Comparison of ENCODE assay signal across 8 mouse cellular contexts in genomic region chr11:101229361-101229900, GRCm38 (mm10). TPM values are rescaled to one million over a fixed set of nuclear protein-coding genes. Genes with fewer than 3 reads are reported as not detected.
DNase-seq lines count a peak whose midpoint lies in the region; TF ChIP-seq lines count a peak whose summit lies in the region.

No protein-coding gene starts in this region.

- WGBS in cerebellum, adult 2 months = 14% methylated on average over 8 of the region's 8 CpGs
- WGBS in olfactory bulb, adult 2 months = 25% methylated on average over 8 of the region's 8 CpGs

- no peak for TF ChIP-seq CTCF in cerebellum, adult 2 months (IDR thresholded peaks at IDR 0.05; ENCODE audit: borderline replicate concordance, insufficient read depth, low read depth, low read length)
- TF ChIP-seq CTCF in olfactory bulb, adult 2 months (IDR thresholded peaks at IDR 0.05; ENCODE audit: insufficient read depth, low read depth, low read length) = no peak

- no peak overlapping the region for H3K4me3 ChIP-seq in cerebellum, adult 2 months (replicated peaks; ENCODE audit: insufficient read depth, low read depth, low read length)
- H3K4me3 ChIP-seq in olfactory bulb, adult 2 months (ENCODE audit: insufficient read depth, low read depth, low read length) = no peak overlapping the region

- intact Hi-C loops in heart, postnatal 36 days (cut with DNase I) = no loop called here

- 0 out of 2 replicates have a peak, but pooled peaks cover 2% of the 10 kb centered on the region for H3K4me1 ChIP-seq in cerebellum, adult 2 months (ENCODE audit: control insufficient read depth, insufficient read depth, low read length)
- peaks cover 30% of the 10 kb centered on the region for H3K4me1 ChIP-seq in olfactory bulb, adult 2 months (ENCODE audit: control insufficient read depth, insufficient read depth, low read length)

- H3K27ac ChIP-seq in cerebellum, adult 2 months (ENCODE audit: insufficient read depth, low read length) = peak overlapping the region; percentile 65; the same call in 1 of the 2 replicates
- peak overlapping the region; percentile 96 for H3K27ac ChIP-seq in olfactory bulb, adult 2 months (ENCODE audit: insufficient read depth, low read depth, low read length)

- no peak for DNase-seq in cerebellum, adult 2 months
- DNase-seq in cerebellum, adult 18-20 months = no peak
- peak; percentile 73 for DNase-seq in ovary, postnatal 36 days (ENCODE audit: low spot score)
- no peak for DNase-seq in ovary, postnatal 10 days (ENCODE audit: low spot score)
- peak; percentile 56 to 59 for DNase-seq in heart, postnatal 36 days
- no peak for DNase-seq in right cerebral cortex, adult 2 months (ENCODE audit: low spot score in 2 of 2)
- DNase-seq in frontal cortex, postnatal 14 days (ENCODE audit: low spot score in 2 of 2) = no peak

- H3K27me3 ChIP-seq in cerebellum, adult 2 months (ENCODE audit: control insufficient read depth, insufficient read depth, low read length) = no peaks in the 10 kb centered on the region

- TF ChIP-seq POLR2A in cerebellum, adult 2 months (IDR thresholded peaks at IDR 0.05; ENCODE audit: borderline replicate concordance, insufficient read depth, low read length) = no peak
- TF ChIP-seq POLR2A in olfactory bulb, adult 2 months (IDR thresholded peaks at IDR 0.05; ENCODE audit: insufficient read depth, low read depth, low read length) = no peak

RNA-seq across cellular contexts. Expression of gene Ezh1, which starts 3.2 kb away (rescaled TPM):
- polyA plus RNA-seq in cerebellum, adult 2 months (2012; rRNA removed) = 64.4 and 70.7 TPM in 2 replicates
- total RNA-seq in heart, postnatal 36 days (2021) = 10 to 100 TPM; 34.8 to 36.7 TPM
- polyA plus RNA-seq in olfactory bulb, adult 2 months (2012; ENCODE audit: insufficient read depth, insufficient read length, low replicate concordance, missing spikeins) = not detected in 2 replicates

RNA-seq across cellular contexts. Expression of gene Ramp2, which starts 16.4 kb away (rescaled TPM):
- polyA plus RNA-seq in cerebellum, adult 2 months (2012; rRNA removed) = 50.3 and 52.7 TPM in 2 replicates
- 100 to 1,000 TPM in 1 of 2 experiments, 10 to 100 TPM in 1; 88.9 to 132 TPM for total RNA-seq in heart, postnatal 36 days (2021)
- polyA plus RNA-seq in olfactory bulb, adult 2 months (2012; ENCODE audit: insufficient read depth, insufficient read length, low replicate concordance, missing spikeins) = not detected in 2 replicates

RNA-seq across cellular contexts. Expression of gene Vps25, which starts 24.1 kb away (rescaled TPM):
- polyA plus RNA-seq in cerebellum, adult 2 months (2012; rRNA removed) = 66.8 and 67.0 TPM in 2 replicates
- total RNA-seq in heart, postnatal 36 days (2021) = 10 to 100 TPM; 84.6 to 95.8 TPM
- polyA plus RNA-seq in olfactory bulb, adult 2 months (2012; ENCODE audit: insufficient read depth, insufficient read length, low replicate concordance, missing spikeins) = not detected in 2 replicates

RNA-seq across cellular contexts. Expression of gene Wnk4, which starts 30.9 kb away (rescaled TPM):
- 2.6 and 3.1 TPM in 2 replicates for polyA plus RNA-seq in cerebellum, adult 2 months (2012; rRNA removed)
- 10 to 100 TPM; 18.5 to 19.8 TPM for total RNA-seq in heart, postnatal 36 days (2021)
- polyA plus RNA-seq in olfactory bulb, adult 2 months (2012; ENCODE audit: insufficient read depth, insufficient read length, low replicate concordance, missing spikeins) = not detected in 2 replicates

RNA-seq across cellular contexts. Expression of gene Cntd1, which starts 49.4 kb away (rescaled TPM):
- polyA plus RNA-seq in cerebellum, adult 2 months (2012; rRNA removed) = 0.65 TPM in 2 replicates
- under 1 TPM; 0.11 to 0.35 TPM for total RNA-seq in heart, postnatal 36 days (2021)
- not detected in 2 replicates for polyA plus RNA-seq in olfactory bulb, adult 2 months (2012; ENCODE audit: insufficient read depth, insufficient read length, low replicate concordance, missing spikeins)

Comparison
In these comparisons a context has a peak if more than half of its experiments do, and no peak if none do; other contexts are left out.
1. DNase-seq: peak in ovary, postnatal 36 days (single experiment) and heart, postnatal 36 days (2 of 2); none in cerebellum, adult 2 months (0 of 2), cerebellum, adult 18-20 months (0 of 2), ovary, postnatal 10 days (single experiment), right cerebral cortex, adult 2 months (0 of 2) and frontal cortex, postnatal 14 days (0 of 2).
2. RNA of gene Ramp2, which starts 16.4 kb away (polyA plus RNA-seq): 50.3 to 52.7 TPM in cerebellum, adult 2 months; not detected in olfactory bulb, adult 2 months; every median in the first group is over 10 times any median in the second.